Mouse (Mus musculus) cortical plate, adult 2 months (tissue): Measurements from ENCODE around the gene Dapk3.

Experiments
- CTCF ChIP-seq: fragments of 200-500 bp; IDR thresholded peaks from 2 replicates; pipeline ENCODE4 v1.5.1; 2011; ENCODE audit warnings: mild to moderate bottlenecking, control low read depth, low read length; ENCODE audit not compliant: insufficient read depth; ENCODE audit errors: extremely low read depth
- POLR2A ChIP-seq: fragments of 200-500 bp; IDR thresholded peaks from 2 replicates; pipeline ENCODE4 v1.6.1; 2011; ENCODE audit warnings: mild to moderate bottlenecking, low read length, control low read depth; ENCODE audit not compliant: insufficient read depth; ENCODE audit errors: extremely low read depth

- TF ChIP-seq POLR2A (no peak), CTCF (no peak)
Observed at GRCm38 (mm10) chr10:81144667-81145066, 38.1 kb upstream of the Dapk3 start.
